Mouse (Mus musculus) liver, postnatal 0 days (tissue): ENCODE results near the gene Snrnp27.

Source experiments
- CTCF ChIP-seq: sonication (generic); IDR thresholded peaks from 2 replicates; pipeline ENCODE4 v1.5.1; 2016; ENCODE audit warnings: antibody characterized with exemption, low read depth
- EP300 ChIP-seq: IDR thresholded peaks from 2 replicates; pipeline ENCODE4 v1.6.1; 2016; ENCODE audit warnings: antibody characterized with exemption, low read depth, mild to moderate bottlenecking

- TF ChIP-seq CTCF (no peak), EP300 (no peak)
These were observed 42.6 kb downstream of the Snrnp27 start for GRCm38 (mm10) chr6:86641716-86642115.
